Mouse (Mus musculus) heart, postnatal 4 days (tissue): ENCODE data around the gene Capn12. TPM values are rescaled to one million over a fixed set of nuclear protein-coding genes. Genes with fewer than 3 reads are reported as not detected.
A peak's percentile ranks its signal among the peaks of the same experiment; 100 is the strongest.
"Not testable (repeated sequence)": the region's sequence is repeated elsewhere in the genome, so short reads cannot be mapped to it uniquely, and the experiment has no call there.

Source experiments
- DNase-seq: peaks from one replicate; pipeline ENCODE4 v3.0.0; 2021
- total RNA-seq, 2 experiments: library from RNA; stranded (reverse); gene quantifications; 2 replicates each; pipeline ENCODE4 v1.2.3; 2021

Capn12 gene
- total RNA-seq, 2 experiments from 2014 or later, result 0.31 to 0.83 TPM

- no peak for DNase-seq
These were observed 3.4 kb upstream of the Capn12 start for GRCm38 (mm10) chr7:28877856-28878255.

DNA sequence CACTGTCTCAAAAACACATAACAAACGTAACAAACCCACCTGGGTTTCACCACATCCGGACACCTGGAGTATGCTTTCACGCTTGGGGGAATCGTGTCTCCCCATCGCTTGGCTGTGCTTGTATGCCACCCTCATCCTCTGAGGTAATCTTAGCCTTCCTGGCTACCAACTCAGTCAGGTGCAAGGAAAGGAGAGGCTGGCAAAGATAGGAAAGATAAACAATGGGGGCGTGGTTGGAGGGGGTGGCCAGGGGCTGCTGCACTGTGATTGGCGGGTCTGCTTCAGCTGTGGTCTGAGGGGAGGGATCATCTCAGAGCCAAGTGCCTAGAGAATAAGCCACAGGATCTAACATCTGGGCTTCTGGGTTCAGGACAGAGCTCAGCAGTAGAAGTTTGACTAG is 1.6 kb upstream of the Capn12 start:
- DNase-seq, result no peak

GRCm38 (mm10) chr7:28880554-28880953 is 668 bp upstream of the Capn12 start:
- DNase-seq, result no peak

- no peak for DNase-seq
These were observed 1.8 kb downstream of the Capn12 start for GRCm38 (mm10) chr7:28883039-28883438.

DNA sequence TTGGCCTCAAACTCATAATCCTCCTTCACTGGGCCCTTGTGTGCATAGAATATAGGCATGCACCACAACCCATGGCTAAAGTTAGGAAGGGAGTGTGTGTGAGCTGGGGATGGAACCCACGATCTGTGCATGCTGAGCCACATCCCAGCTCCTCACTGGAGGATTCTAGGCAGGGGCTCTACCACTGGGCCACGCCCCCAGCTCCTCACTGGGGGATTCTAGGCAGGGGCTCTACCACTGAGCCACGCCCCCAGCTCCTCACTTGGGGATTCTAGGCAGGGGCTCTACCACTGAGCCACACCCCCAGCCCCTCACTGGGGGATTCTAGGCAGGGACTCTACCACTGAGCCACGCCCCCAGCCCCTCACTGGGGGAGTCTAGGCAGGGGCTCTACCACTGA is 2.5 kb downstream of the Capn12 start:
- DNase-seq, result not testable (repeated sequence)

GRCm38 (mm10) chr7:28886486-28886885 is 5.3 kb downstream of the Capn12 start:
- DNase-seq, result no peak

DNA sequence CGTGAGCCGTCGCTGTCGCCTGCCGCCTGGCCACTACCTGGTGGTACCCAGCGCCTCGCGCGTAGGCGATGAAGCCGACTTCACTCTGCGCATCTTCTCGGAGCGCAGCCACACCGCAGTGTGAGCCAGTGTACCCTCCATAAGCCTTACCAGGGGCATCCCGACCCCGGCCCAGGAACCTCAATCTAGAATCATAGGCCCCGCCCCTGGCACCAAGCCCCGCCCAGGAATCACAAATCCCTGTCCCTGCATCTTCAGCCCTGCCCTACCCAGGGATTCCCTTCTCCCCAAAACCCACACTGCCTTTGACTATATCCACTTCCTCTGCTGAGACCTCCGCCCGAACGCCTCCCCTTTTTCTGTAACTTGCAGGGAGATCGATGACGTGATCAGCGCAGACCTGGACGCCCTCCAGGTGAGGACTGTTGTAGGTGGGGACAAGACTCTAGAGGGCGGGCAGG is 7.5 kb downstream of the Capn12 start:
- DNase-seq, result no peak

DNA sequence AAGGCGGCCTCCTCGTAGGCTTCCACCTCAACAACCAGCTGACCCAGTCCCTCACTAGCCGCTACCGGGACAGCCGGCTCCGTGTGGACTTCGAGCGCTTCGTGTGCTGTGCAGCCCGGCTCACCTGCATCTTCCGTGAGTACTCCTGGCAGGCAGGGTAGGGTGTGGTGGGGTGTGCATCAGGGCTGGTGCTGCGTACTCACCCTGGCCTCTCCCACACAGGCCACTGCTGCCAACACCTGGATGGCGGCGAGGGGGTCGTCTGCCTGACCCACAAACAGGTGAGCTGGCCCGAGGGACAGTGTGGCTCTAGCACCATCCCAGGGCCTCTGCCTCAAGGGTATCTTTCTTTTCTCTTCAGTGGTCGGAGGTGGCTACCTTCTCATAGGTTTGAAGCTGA is 11.4 kb downstream of the Capn12 start:
- DNase-seq, result no peak

GRCm38 (mm10) chr7:28893643-28894265 is 12.5 kb downstream of the Capn12 start:
- DNase-seq, result peak; percentile 77

DNA sequence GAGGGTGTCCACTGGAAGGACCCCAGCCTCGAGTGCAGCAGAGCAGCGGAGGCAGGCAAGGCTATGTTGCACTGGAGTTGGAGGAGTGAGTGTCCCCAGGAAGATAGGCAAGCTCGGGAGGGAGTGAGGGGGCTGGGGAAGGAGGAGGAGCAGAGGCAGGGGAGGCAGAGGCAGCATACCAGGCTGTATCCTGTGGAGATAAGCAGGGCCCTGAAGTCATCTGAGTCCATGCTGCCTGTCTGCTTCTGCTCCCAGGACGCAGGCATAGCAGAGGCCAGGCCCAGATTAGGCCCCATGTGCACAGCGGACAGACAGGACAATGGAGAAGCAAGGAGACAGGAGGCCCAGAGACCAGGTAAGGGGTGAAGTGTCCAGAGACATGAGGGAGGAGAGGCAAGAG is 13.7 kb downstream of the Capn12 start:
- DNase-seq, result peak; percentile 53

DNA sequence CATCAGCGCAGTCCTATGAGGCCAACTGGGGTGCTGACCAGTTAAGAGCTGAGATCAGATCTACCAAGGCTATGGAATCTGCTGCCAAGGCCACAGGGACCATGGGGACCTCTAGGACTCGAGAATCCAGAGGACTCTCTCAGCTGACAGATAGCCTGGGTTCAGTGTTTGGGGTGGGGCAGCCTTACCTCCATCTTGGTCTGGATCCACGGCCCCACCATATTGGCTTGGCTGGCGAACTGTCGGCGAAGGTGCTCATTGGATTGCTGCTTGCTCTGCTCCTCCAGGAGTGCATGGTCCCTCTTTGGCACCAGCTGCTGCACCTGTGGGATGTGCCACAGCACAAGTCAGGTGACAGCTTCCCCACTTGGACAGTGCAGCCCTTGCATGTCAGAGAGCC is 16.4 kb downstream of the Capn12 start:
- no peak for DNase-seq

DNA sequence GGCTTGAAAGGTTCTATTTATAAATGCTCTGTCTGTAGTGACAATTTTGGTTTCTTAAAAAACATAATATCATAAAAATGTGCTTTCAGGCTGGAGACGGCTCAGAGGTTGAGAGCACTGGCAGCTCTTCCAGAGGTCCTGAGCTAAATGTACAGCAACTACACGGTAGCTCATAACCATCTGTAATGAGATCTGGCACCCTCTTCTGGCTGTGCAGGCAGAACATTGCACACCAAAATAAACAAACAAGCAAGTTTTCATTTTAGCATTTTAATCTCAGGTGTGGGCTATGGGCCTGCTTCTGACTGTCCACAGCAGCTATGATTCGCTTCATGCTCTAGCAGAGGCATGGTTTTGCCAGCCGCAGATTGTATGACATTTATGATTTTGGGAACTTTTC is 18.8 kb downstream of the Capn12 start:
- DNase-seq, result no peak

GRCm38 (mm10) chr7:28901311-28902125 is 20.3 kb downstream of the Capn12 start:
- peak; percentile 69 for DNase-seq

DNA sequence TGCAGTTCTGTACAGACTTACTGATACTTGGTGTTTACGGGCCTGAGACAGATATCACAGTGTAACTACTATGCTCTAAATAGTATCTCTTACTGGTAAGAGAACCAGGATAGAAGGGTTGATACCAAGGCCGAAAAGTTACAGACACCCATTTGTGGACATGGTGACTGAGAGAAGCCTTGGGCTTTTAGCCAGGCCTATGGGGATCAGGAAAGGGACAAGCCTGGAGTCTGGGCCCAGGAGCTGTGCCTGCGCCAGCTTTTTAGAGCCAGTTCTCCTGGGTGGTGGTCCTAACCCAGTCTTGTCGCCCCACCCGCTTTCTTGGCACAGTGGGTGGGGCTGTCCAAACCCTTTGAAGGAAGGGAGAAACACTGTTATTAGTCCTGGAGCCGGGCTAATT is 21.0 kb downstream of the Capn12 start:
- DNase-seq, result no peak

DNA sequence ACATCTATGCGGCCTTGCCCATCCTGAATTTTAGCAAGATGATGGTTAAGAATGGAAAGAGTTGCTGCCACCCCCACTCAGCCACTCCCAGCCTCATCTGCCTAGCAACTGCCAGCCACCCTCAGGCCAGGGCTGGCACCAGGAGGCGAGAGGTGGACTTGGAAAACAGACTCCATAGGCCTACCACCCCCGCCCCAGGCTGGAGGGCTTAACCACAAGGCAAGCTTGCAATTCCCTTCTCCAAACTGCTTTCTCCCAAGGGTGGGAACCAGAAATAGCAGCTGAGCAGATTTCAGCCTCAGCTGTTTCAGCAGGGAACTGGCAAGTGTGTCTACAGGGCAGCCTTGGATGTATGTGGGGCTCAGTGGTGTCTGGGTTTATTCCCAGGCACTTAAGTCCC is 21.6 kb downstream of the Capn12 start:
- no peak for DNase-seq

GRCm38 (mm10) chr7:28903778-28904177 is 22.6 kb downstream of the Capn12 start:
- DNase-seq, result no peak

DNA sequence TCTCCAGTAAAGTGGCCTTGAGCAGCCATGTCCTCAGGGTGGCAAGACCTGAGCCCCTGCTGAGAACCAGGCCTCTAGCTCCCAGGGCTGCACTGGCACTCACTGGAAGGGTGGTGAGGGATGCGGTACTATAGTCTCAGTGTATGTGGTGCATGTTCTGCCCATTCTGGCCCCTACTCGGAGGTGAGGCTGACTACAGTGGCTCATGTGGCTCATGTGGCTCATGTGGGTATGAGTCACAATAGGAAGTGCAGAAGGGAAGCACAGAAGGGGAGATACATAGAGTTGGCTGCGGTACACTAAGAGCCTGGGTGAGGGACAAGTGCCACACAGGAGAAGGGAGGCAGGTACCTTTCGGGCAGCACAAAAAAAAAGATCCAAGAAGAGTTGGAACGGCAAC is 26.0 kb downstream of the Capn12 start:
- DNase-seq, result no peak

GRCm38 (mm10) chr7:28911632-28912031 is 30.4 kb downstream of the Capn12 start:
- DNase-seq, result peak; percentile 73

DNA sequence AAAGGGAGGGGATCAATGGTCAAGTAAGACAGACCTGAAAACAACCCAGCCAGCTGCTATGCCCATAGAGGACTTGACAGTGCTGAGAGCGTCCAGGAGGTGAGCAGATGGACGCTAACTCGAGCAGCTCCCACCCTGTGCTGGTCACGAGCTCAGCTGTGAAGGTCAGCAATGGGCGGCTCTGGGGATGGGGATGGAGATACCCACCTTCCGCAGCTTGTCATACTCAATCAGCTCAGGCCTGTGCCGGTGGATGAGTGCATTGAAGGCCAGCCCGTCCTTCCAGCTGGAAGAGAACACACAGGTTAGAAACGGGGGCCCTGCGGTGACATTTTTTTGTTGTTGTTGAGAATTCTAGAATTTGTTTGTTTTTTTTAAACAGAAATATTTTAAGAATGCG is 31.9 kb downstream of the Capn12 start:
- DNase-seq, result no peak

DNA sequence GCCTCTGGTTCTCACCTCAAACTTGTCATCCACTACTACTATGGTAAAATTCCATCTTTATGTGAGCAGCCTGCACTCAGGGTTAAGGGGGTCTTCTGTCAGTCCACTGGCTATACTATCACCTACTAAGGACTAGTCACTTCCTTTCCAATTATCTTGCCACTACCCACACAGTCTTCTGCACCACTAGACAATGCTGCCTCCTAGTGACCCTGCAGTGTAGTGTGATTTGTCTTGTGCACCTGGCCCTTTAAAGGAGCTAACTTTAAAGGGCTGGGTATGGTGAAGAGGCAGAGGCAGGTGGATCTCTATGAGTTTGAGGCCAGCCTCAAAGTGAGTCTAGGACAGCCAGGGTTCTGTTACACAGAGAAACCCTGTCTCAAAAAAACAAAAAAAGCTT is 35.3 kb downstream of the Capn12 start:
- DNase-seq, result no peak

DNA sequence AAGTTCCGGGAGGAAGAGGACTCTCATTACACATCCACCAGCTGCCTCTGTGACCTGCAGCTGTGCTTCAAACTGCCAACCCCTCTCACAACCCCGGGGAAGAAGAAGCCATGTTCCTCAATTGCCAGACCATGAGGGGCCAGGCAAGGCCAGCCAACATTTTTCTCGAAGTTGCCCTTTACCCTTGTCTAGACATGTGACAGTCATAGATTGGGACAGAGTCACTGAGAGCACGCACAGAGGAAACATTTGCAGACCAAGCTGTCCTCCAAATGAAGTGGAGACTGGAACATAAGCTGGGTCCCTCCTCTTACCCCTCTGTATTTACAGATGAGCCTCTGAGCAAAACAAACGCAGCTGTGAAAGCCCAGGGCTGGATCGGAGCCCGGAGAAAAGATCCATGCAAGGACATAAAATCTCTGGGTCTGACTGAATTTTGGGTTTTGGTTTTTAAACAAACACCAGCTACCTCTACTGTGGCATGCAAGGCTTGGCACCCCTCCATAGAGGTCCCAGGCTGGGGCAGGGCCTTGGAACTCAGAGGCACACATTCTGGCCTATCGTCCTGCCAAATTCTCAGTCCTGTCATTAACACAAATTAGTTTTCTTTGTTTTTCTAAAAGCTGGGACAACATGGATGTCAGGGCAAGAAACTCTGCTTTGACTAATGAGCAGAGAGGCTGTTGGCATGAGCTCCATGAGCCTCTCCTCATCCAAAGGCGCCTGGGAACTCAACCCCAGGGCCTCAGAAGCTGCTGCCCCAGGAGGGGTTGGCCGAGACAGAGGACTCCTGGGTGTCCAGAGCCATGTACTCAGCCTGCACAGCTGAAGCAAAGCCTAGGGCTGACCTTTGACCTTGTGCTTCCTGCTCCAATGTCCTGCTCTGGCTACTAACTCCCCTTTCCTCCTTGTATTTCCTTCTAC is 36.5 kb downstream of the Capn12 start:
- peak; percentile 61 for DNase-seq

GRCm38 (mm10) chr7:28918540-28918939 is 37.3 kb downstream of the Capn12 start:
- DNase-seq, result no peak

DNA sequence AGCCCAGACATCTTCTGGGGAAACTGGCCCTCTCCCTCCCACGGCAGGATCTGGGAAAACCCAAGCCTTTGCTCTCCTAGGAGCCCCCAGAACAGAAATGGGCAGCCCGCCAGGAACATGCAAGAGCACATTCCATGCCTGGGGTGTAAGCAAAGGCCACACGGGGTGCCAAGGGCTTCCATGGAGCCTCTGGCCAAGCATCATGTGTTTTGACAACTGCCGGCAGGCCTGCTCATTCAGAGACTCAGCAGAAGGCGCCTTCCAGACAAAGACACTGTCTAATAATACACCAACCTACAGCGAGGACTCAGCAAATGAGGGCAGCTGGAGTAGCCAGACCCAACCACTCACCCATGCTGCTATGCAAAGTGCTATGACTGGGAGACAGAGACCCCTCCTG is 38.6 kb downstream of the Capn12 start:
- DNase-seq, result peak; percentile 94
